Mouse (Mus musculus): ENCODE measurements around the gene Olfr418.
"Not testable (repeated sequence)": the region's sequence is repeated elsewhere in the genome, so short reads cannot be mapped to it uniquely, and the experiment has no call there.

The Olfr418 gene

GRCm38 (mm10) chr1:173265701-173266100, at the start of gene Olfr418:
TSS of gene Olfr418 (plus strand) at chr1:173266001.
- DNase-seq (ENCODE audit: low spot score): no peak

GRCm38 (mm10) chr1:173216481-173216880, 49.3 kb upstream of the Olfr418 start:
- DNase-seq (ENCODE audit: low spot score): no peak

DNA sequence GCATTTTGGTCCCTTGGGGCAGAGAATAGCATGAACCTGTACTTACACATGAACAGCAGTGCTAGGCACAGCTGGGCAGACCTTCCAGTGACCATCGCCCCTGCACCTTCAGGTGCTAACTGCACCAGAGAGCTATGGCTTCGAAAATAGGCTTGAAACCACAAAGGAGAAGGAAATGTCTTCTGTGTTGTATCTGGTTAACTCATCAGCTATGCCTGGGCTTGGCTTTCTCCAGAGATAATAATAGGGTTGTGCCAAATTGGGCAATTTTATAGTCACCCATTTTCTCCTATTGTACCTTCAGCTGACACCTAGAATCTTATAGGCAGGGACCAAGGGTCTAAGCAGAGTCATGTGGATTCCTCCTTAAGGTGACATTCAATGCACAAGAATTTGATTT, 38.7 kb upstream of the Olfr418 start, which contains the start of gene Fcer1a:
TSS of gene Fcer1a (minus strand) at position 134 of the 400 bp plus-strand sequence.
- no peak for DNase-seq (ENCODE audit: low spot score)

DNA sequence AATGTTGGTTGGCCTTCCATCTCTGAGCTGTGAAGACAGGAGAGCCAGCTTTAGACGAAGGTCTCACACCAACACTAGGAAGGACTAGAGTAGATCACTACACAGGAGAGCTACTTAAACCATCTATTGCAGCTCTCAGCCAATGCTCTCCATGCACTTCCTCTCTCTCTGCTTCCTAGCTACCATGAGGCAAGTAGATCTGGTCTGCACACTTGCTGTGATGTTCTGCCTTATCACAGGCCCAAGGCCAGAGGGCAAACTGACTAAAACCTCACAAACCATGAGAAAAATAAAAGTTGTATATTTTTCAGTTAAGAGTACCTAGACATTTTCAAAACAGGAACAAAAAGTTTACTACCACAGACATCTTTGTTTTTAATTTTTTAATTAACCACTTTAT, 28.8 kb upstream of the Olfr418 start:
- DNase-seq (ENCODE audit: low spot score): not testable (repeated sequence)

DNA sequence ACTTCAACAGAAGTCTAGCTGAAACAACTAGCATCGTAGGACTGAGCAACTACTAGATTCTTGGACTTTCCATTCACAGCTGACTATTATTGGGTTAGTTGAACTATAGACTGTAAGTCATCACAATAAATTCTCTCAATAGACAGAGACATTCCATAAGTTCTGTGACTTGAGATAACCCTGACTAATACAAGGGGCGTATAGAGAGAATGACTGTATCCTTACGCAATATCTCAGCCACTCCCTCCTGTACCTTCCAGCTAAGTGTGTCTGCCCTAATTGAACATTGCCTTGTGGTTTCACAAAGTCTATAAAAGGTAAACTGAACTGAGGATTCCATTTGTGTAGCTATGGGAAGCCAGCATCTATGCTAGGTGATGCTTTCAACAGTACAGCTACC, 15.9 kb upstream of the Olfr418 start:
- DNase-seq (ENCODE audit: low spot score): no peak

GRCm38 (mm10) chr1:173277677-173278076, 11.9 kb downstream of the Olfr418 start, which contains the start of gene Mptx2:
TSS of gene Mptx2 (minus strand) at chr1:173277777.
- DNase-seq (ENCODE audit: low spot score): no peak

DNA sequence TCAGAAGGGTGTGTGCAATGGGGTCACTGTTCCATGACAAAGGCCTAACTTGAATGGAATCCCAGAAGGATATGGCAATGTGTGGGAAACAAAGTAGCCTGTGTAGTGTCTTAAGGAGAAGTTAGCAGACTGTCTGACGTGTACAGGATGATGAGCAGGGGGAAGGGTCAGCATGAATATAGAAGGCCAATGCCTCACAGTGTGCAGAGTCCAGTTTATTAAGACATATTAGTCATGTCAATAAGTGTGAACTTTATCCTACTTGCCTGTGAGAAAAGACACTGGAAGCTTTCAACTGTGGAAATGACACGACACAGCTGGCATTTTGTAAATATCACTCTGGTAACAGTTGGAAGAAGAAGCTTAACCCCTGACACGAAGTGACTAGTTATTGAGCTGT, 37.0 kb downstream of the Olfr418 start:
- not testable (repeated sequence) for DNase-seq (ENCODE audit: low spot score)

DNA sequence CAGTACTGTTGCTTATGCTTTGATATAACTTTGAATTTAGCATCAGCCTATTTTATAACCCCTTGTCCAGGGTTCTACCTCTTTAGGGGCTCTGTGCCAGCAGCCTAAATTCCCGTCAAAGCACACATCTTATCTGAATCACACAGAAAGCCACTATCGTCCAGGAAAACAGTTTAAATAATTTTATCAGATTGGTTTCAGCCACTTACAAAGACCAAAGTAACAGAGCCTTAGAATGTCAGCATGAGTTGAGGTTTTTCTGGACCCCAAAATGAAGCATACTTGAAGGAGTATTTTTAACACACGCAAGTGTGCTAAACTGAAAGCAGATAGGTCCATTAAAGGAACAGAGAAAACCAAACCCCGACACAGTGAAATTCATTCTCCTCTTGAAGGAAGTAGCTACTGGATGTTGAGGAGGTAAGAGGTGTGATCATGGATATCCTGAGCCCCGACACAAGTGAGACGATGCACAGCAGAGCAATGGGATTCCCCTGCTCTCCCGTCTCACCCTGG, 47.8 kb downstream of the Olfr418 start:
- DNase-seq (ENCODE audit: low spot score): not testable (repeated sequence)

- no peak for DNase-seq (ENCODE audit: low spot score)
Measured at GRCm38 (mm10) chr1:173315725-173316124, 49.9 kb downstream of the Olfr418 start.

DNA sequence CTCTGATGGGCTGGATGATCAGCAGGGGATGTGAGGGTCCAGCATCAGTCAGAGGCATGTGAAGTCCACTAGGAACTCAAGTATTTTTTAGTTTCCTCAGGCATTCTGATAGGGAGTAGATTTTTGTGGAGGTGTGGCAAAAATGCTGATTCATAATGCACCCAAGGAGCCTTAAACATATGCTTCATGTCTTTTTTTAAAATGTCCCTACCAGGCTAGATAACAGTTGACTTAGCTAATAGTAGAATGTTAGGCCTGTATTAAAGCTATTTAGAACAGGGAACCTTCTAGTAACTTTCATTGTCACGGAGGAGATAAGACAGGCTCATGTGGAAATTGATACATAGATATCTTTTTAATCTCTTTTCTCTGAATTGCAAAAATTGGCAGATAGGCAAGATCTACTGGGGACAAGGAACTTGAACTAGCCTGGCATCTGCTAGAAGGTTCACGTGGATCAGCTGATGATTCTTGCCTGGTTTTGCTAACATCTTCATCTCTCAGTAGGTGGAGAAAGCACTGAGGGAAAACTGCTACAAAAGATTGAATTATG, 52.2 kb downstream of the Olfr418 start:
- DNase-seq (ENCODE audit: low spot score): no peak

DNA sequence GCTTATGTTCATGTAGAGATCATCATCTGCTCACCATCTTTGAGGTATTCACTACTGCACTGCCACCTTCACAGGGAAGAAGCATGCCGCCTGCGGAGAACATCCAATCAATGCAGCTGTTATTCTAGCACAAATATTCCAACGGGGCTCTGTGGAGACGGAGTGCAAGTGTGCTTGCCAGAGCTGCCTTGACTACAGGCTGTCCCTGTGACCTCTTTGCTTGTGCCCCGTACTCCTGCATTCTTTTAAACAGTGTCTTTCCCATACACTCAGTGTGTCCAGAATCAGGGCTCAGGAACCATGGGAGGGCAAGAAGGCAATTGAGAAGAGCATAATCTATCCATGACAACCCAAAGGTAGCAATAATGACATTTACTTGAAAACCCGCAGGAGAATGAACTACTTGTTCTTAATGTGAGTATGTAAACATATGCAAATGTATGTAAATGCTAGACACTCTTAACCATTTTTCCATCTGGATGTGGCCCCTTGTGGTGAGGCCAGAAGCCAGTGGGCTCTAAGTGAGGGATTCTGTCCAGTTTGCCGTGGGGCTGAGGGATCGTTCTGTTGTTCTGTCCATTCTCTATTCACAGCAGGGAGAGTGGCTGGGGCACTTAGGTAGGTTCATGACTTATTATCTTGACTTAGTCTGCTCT, 55.9 kb downstream of the Olfr418 start:
- DNase-seq (ENCODE audit: low spot score): no peak

- no peak for DNase-seq (ENCODE audit: low spot score)
Measured at GRCm38 (mm10) chr1:173322249-173322627, 56.4 kb downstream of the Olfr418 start.
